Mouse (Mus musculus): Measurements from ENCODE around the gene Stmn1.
"Not testable (repeated sequence)": the region's sequence is repeated elsewhere in the genome, so short reads cannot be mapped to it uniquely, and the experiment has no call there.

Stmn1 gene

GRCm38 (mm10) chr4:134489986-134490665, 22.0 kb downstream of the Stmn1 start:
- DNase-seq, result no peak

GRCm38 (mm10) chr4:134491716-134492115, 23.6 kb downstream of the Stmn1 start:
- DNase-seq, result no peak

GRCm38 (mm10) chr4:134494161-134494560, 26.0 kb downstream of the Stmn1 start:
- not testable (repeated sequence) for DNase-seq

GRCm38 (mm10) chr4:134494780-134495545, 26.8 kb downstream of the Stmn1 start:
- DNase-seq, result no peak

- no peak for DNase-seq
Measured at GRCm38 (mm10) chr4:134495546-134495923, 27.4 kb downstream of the Stmn1 start.

- peak; percentile 74 for DNase-seq
Measured at GRCm38 (mm10) chr4:134496595-134497210, 28.6 kb downstream of the Stmn1 start, which contains the start of gene Paqr7. Paqr7 (plus strand) TSS chr4:134496697.

- no peak for DNase-seq
Measured at GRCm38 (mm10) chr4:134497223-134497622, 29.1 kb downstream of the Stmn1 start.

- DNase-seq, result no peak
Measured at GRCm38 (mm10) chr4:134497986-134498731, 30.0 kb downstream of the Stmn1 start.

GRCm38 (mm10) chr4:134498983-134499382, 30.9 kb downstream of the Stmn1 start:
- not testable (repeated sequence) for DNase-seq

- no peak for DNase-seq
Measured at GRCm38 (mm10) chr4:134501095-134501494, 33.0 kb downstream of the Stmn1 start.

GRCm38 (mm10) chr4:134503686-134504357, 35.7 kb downstream of the Stmn1 start:
- no peak for DNase-seq

- DNase-seq, result no peak
Measured at GRCm38 (mm10) chr4:134505303-134505789, 37.2 kb downstream of the Stmn1 start.

GRCm38 (mm10) chr4:134505966-134506594, 38.0 kb downstream of the Stmn1 start:
- DNase-seq, result no peak

- DNase-seq, result no peak
Measured at GRCm38 (mm10) chr4:134506713-134507112, 38.6 kb downstream of the Stmn1 start.

GRCm38 (mm10) chr4:134510396-134510795, 42.3 kb downstream of the Stmn1 start:
- DNase-seq, result no peak

GRCm38 (mm10) chr4:134510845-134511411, 42.8 kb downstream of the Stmn1 start, which contains the start of gene Aunip:
Aunip (plus strand) TSS chr4:134510999.
- DNase-seq, result peak; percentile 95

GRCm38 (mm10) chr4:134511730-134512129, 43.6 kb downstream of the Stmn1 start:
- no peak for DNase-seq

- DNase-seq, result peak; percentile 69
Measured at GRCm38 (mm10) chr4:134512798-134513197, 44.7 kb downstream of the Stmn1 start.

GRCm38 (mm10) chr4:134514309-134514930, 46.3 kb downstream of the Stmn1 start:
- no peak for DNase-seq

GRCm38 (mm10) chr4:134515614-134516013, 47.5 kb downstream of the Stmn1 start:
- no peak for DNase-seq

GRCm38 (mm10) chr4:134516981-134517380, 48.9 kb downstream of the Stmn1 start:
- DNase-seq, result no peak

Measured in retina, postnatal 1 day (tissue).